Mouse (Mus musculus): ENCODE measurements around the gene Dbi. TPM values are rescaled to one million over a fixed set of nuclear protein-coding genes. Genes with fewer than 3 reads are reported as not detected.

Dbi gene
- polyA plus RNA-seq, 1 experiment, result 0.79 TPM

- Histone ChIP-seq H3K4me1 (ENCODE audit: control insufficient read depth) (no peaks in the 10 kb centered on the region), H3K36me3 (ENCODE audit: control insufficient read depth) (peaks cover 4% of the 10 kb centered on the region; the same call in 1 of the 2 replicates), H3K27me3 (ENCODE audit: control insufficient read depth) (no peaks in the 10 kb centered on the region), H3K4me3 (replicated peaks) (no peak overlapping the region), H3K9me3 (ENCODE audit: control insufficient read depth, low read length) (no peaks in the 10 kb centered on the region)
- no peak for TF ChIP-seq TAL1 (IDR thresholded peaks at IDR 0.05; ENCODE audit: low read length)
- TF ChIP-seq GATA1 (IDR thresholded peaks at IDR 0.05; ENCODE audit: low read length), result no peak
These were observed 54.3 kb downstream of the Dbi start for GRCm38 (mm10) chr1:120066625-120067024.

- Histone ChIP-seq H3K4me1 (ENCODE audit: control insufficient read depth) (no peaks in the 10 kb centered on the region), H3K36me3 (ENCODE audit: control insufficient read depth) (peaks cover 4% of the 10 kb centered on the region; the same call in 1 of the 2 replicates), H3K9me3 (ENCODE audit: control insufficient read depth, low read length) (no peaks in the 10 kb centered on the region), H3K27me3 (ENCODE audit: control insufficient read depth) (no peaks in the 10 kb centered on the region), H3K4me3 (replicated peaks) (no peak overlapping the region)
- TF ChIP-seq GATA1 (IDR thresholded peaks at IDR 0.05; ENCODE audit: low read length), result no peak
- TF ChIP-seq TAL1 (IDR thresholded peaks at IDR 0.05; ENCODE audit: low read length), result no peak
These were observed 54.7 kb downstream of the Dbi start for GRCm38 (mm10) chr1:120066159-120066558.

GRCm38 (mm10) chr1:120064036-120064682 lies 56.7 kb downstream of the Dbi start:
- H3K27me3 ChIP-seq (ENCODE audit: control insufficient read depth), result no peaks in the 10 kb centered on the region
- H3K9me3 ChIP-seq (ENCODE audit: control insufficient read depth, low read length), result no peaks in the 10 kb centered on the region
- H3K4me1 ChIP-seq (ENCODE audit: control insufficient read depth), result no peaks in the 10 kb centered on the region
- H3K36me3 ChIP-seq (ENCODE audit: control insufficient read depth), result peaks cover 4% of the 10 kb centered on the region; the same call in 1 of the 2 replicates
- H3K4me3 ChIP-seq (replicated peaks), result no peak overlapping the region
- TF ChIP-seq GATA1 (IDR thresholded peaks at IDR 0.05; ENCODE audit: low read length), result no peak
- no peak for TF ChIP-seq TAL1 (IDR thresholded peaks at IDR 0.05; ENCODE audit: low read length)

Other genes starting within 250 kb of the Dbi start
- gene Tmem177, start 207.9 kb downstream of the Dbi start, polyA plus RNA-seq (2012), result 0.03 and 0.11 TPM in 2 replicates
- not detected in 2 replicates for gene Cfap221, start 123.8 kb downstream of the Dbi start, polyA plus RNA-seq (2012)
- gene Sctr, start 114.2 kb downstream of the Dbi start, polyA plus RNA-seq (2012), result not detected in 2 replicates
- gene Tmem37, start 47.0 kb downstream of the Dbi start, polyA plus RNA-seq (2012), result 0.07 and 0.08 TPM in 2 replicates
- 0.10 TPM in 1 of 2 replicates, not detected in the other for gene 3110009E18Rik, start 109 bp upstream of the Dbi start, polyA plus RNA-seq (2012)
- 29.2 and 33.0 TPM in 2 replicates for gene Steap3, start 151.6 kb upstream of the Dbi start, polyA plus RNA-seq (2012)
- gene C1ql2, start 219.5 kb upstream of the Dbi start, polyA plus RNA-seq (2012), result not detected in 2 replicates